Mouse (Mus musculus) thymus, adult 2 months (tissue): ENCODE data around the gene Nrsn1.

Experiments used
- CTCF ChIP-seq: fragments of 200-500 bp; IDR thresholded peaks from 2 replicates; pipeline ENCODE4 v1.5.1; 2012; ENCODE audit warnings: mild to moderate bottlenecking, control low read depth, low read length, moderate library complexity, borderline replicate concordance; ENCODE audit not compliant: control insufficient read depth, poor library complexity, insufficient read depth; ENCODE audit errors: extremely low read depth
- POLR2A ChIP-seq: fragments of 200-500 bp; IDR thresholded peaks from 2 replicates; pipeline ENCODE4 v1.6.1; 2012; ENCODE audit warnings: mild to moderate bottlenecking, low read length, control low read depth, moderate library complexity; ENCODE audit not compliant: control insufficient read depth, poor library complexity, insufficient read depth; ENCODE audit errors: extremely low read depth

DNA sequence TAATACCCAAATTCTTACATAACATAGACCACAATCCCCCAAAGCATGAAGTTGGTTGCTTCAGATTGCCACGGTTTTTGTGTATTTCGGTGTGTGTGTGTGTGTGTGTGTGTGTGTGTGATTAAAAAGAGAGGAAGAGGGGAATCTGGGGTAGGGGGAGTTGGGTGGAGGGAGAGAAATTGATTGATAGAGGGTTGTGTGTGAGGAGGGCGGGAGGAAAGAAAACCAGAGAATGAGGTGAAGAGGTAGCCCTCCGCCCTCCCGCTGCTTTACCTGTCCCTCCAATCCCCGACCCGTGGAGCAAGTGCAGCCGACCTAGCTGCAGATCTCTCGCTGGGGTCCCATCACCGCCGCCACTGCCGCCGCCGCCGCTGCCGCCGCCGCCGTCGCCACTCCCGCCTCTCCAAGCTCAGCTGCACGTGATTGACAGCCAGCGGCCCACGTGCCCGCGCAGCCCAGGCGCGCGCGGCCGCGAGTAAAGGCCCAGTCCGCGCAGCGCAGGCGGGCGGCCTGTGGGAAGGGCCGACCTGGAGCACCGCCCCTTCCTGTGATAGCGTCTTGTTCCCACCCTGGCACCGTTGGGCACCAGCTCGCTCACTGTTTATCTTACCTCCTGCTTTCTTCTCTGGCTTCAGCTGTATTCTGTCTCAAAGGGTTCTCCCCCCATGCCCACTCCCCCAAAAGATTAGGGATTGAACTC lies 583 bp downstream of the Nrsn1 start:
- TF ChIP-seq CTCF (no peak), POLR2A (no peak)
